ENCODE assay signal across 24 mouse cellular contexts in genomic region chr13:34821946-34822345, GRCm38 (mm10).
"Had no signal": no experiment of that assay in that cellular context is flagged by ENCODE, and none has a peak within 500 bp of the region (broad histone marks: within the 10 kb centered on the region; RNA-seq: fewer than 3 reads in every experiment).

No protein-coding gene starts in this region.

- H3K4me3 ChIP-seq: embryonic facial prominence, embryonic 10.5 days; embryonic facial prominence, embryonic 12.5 days; embryonic facial prominence, embryonic 13.5 days; embryonic facial prominence, embryonic 15.5 days; erythroblast, embryonic 14.5 days; forebrain, embryonic 10.5 days; forebrain, embryonic 12.5 days; forebrain, embryonic 13.5 days; forebrain, embryonic 15.5 days; gastrocnemius, adult 2 months; heart, adult 2 months had no signal

- H3K27me3 ChIP-seq: embryonic facial prominence, embryonic 12.5 days; embryonic facial prominence, embryonic 13.5 days; embryonic facial prominence, embryonic 15.5 days; forebrain, embryonic 12.5 days; forebrain, embryonic 13.5 days; forebrain, embryonic 15.5 days had no signal

- H3K9ac ChIP-seq: embryonic facial prominence, embryonic 12.5 days; embryonic facial prominence, embryonic 13.5 days; embryonic facial prominence, embryonic 15.5 days; forebrain, embryonic 12.5 days; forebrain, embryonic 13.5 days; forebrain, embryonic 15.5 days; forebrain, postnatal 0 days had no signal

- ATAC-seq: forebrain, embryonic 13.5 days; forebrain, embryonic 14.5 days; forebrain, embryonic 15.5 days; forebrain, embryonic 16.5 days; forebrain, postnatal 0 days had no signal

- H3K27ac ChIP-seq: embryonic facial prominence, embryonic 10.5 days; embryonic facial prominence, embryonic 12.5 days; embryonic facial prominence, embryonic 13.5 days; embryonic facial prominence, embryonic 15.5 days; forebrain, embryonic 10.5 days; forebrain, embryonic 12.5 days; forebrain, embryonic 13.5 days; forebrain, embryonic 15.5 days; gastrocnemius, adult 2 months; heart, adult 2 months had no signal

- H3K4me1 ChIP-seq: embryonic facial prominence, embryonic 10.5 days; embryonic facial prominence, embryonic 12.5 days; embryonic facial prominence, embryonic 15.5 days had no signal

- H3K36me3 ChIP-seq: embryonic facial prominence, embryonic 10.5 days; embryonic facial prominence, embryonic 12.5 days; embryonic facial prominence, embryonic 13.5 days; embryonic facial prominence, embryonic 15.5 days; forebrain, embryonic 10.5 days; forebrain, embryonic 12.5 days; forebrain, embryonic 15.5 days had no signal

- H3K9me3 ChIP-seq: embryonic facial prominence, embryonic 10.5 days; embryonic facial prominence, embryonic 12.5 days; embryonic facial prominence, embryonic 13.5 days; embryonic facial prominence, embryonic 15.5 days; forebrain, embryonic 10.5 days; forebrain, embryonic 12.5 days; forebrain, embryonic 13.5 days; forebrain, embryonic 15.5 days had no signal

- H3K4me2 ChIP-seq: embryonic facial prominence, embryonic 12.5 days; embryonic facial prominence, embryonic 13.5 days; embryonic facial prominence, embryonic 15.5 days; forebrain, embryonic 12.5 days; forebrain, embryonic 13.5 days; forebrain, embryonic 15.5 days had no signal

- DNase-seq: cerebellum, adult 8-10 months; cerebellum, adult 9-10 months; cerebellum, adult 9-11 months; cerebellum, postnatal 25 days; cerebellum, postnatal 36 days; embryo, embryonic 11 days; forebrain, postnatal 0 days; gastrocnemius, adult 2 months; gastrocnemius, postnatal 10 days; gastrocnemius, postnatal 14 days; gastrocnemius, postnatal 25 days; gastrocnemius, postnatal 36 days; heart, adult 2 months had no signal
